Mouse (Mus musculus) ZHBTc4 (cell line): ENCODE data around the gene Sgca.
A peak's percentile ranks its signal among the peaks of the same experiment; 100 is the strongest.

ENCODE experiments used
- DNase-seq: peaks from one replicate; pipeline ENCODE4 v3.0.0-alpha.2; 2011; ENCODE audit warnings: low read depth, low spot score

The Sgca gene

GRCm38 (mm10) chr11:95001584-95002347 is 25.6 kb upstream of the Sgca start:
- no peak for DNase-seq

- DNase-seq = peak; percentile 85
These were observed 24.9 kb upstream of the Sgca start for GRCm38 (mm10) chr11:95001058-95001457.

- DNase-seq = no peak
These were observed 24.4 kb upstream of the Sgca start for GRCm38 (mm10) chr11:95000548-95000947.

- no peak for DNase-seq
These were observed 24.0 kb upstream of the Sgca start for GRCm38 (mm10) chr11:95000128-95000527.

- DNase-seq = no peak
These were observed 22.0 kb upstream of the Sgca start for GRCm38 (mm10) chr11:94998041-94998531.

- DNase-seq = no peak
These were observed 21.5 kb upstream of the Sgca start for GRCm38 (mm10) chr11:94997596-94997995.

- DNase-seq = no peak
These were observed 20.9 kb upstream of the Sgca start for GRCm38 (mm10) chr11:94996984-94997383.

- no peak for DNase-seq
These were observed 20.0 kb upstream of the Sgca start for GRCm38 (mm10) chr11:94996101-94996500.

GRCm38 (mm10) chr11:94994947-94995772 is 19.0 kb upstream of the Sgca start:
- no peak for DNase-seq

GRCm38 (mm10) chr11:94994208-94994814 is 18.2 kb upstream of the Sgca start:
- no peak for DNase-seq

GRCm38 (mm10) chr11:94992754-94993606 is 16.9 kb upstream of the Sgca start:
- peak; percentile 90 for DNase-seq

- no peak for DNase-seq
These were observed 16.3 kb upstream of the Sgca start for GRCm38 (mm10) chr11:94992480-94992753.

- no peak for DNase-seq
These were observed 15.7 kb upstream of the Sgca start for GRCm38 (mm10) chr11:94991641-94992479.

GRCm38 (mm10) chr11:94990749-94991577 is 14.8 kb upstream of the Sgca start, which contains the start of gene Ppp1r9b:
Ppp1r9b (plus strand) TSS chr11:94991035.
- DNase-seq = peak; percentile 95

- no peak for DNase-seq
These were observed 14.1 kb upstream of the Sgca start for GRCm38 (mm10) chr11:94990102-94990748.

GRCm38 (mm10) chr11:94989562-94990017 is 13.5 kb upstream of the Sgca start:
- DNase-seq = peak; percentile 90

GRCm38 (mm10) chr11:94988780-94989561 is 12.8 kb upstream of the Sgca start:
- DNase-seq = no peak

- DNase-seq = peak; percentile 73
These were observed 11.7 kb upstream of the Sgca start for GRCm38 (mm10) chr11:94987851-94988250.
